Mouse (Mus musculus): Measurements from ENCODE around the gene Ube3a. TPM values are rescaled to one million over a fixed set of nuclear protein-coding genes. Genes with fewer than 3 reads are reported as not detected.

Gene Ube3a
- total RNA-seq (2014; rRNA removed) (56.2 and 59.8 TPM in 2 replicates), polyA plus RNA-seq (2012; rRNA removed) (59.5 and 64.1 TPM in 2 replicates)

DNA sequence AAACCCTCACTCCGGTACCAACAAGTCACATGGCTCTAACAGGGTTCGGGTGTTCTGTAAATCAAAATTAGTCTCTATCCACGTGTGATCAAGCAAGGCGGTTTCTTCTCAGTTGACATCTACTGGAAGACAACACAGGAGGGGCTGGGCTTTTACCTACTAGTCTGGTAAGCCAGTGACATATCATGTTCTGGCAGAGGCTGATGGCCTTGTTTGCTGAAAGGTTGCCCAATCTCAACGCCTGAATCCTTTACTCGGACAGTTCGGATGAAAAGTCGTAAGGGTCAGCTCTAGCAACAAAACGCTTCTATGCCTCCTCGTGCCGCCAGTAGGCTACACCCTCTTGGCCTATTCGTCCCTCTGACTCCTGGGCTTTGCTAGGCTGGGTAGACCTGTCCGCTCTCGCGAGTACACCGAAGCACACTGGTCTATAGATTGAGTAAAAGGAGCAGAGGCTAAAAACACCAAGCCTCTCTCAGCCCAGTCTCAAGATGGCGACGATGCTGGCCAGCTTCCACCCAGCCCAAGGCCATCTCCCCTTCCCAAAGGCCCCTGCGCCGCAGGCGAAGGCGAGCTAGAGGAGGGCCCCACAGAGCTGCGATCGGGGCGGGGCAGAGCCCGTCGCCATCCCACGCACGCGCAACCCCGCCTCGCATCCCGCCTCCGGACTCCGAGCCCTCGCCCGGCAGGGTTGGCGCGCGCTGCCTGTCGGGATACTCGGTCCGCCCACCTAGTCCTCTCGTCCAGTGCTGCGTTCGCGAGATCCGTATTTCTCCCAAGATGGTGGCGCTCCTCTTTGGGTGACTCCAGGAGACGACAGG, at the start of gene Ube3a:
Gene Ube3a, plus strand, starts transcription at position 706 of the 821 bp plus-strand sequence.
- Histone ChIP-seq H3K79me2 (ENCODE audit: control insufficient read depth, insufficient read depth, low read length) (peaks cover 10% of the 10 kb centered on the region), H3K9ac (ENCODE audit: low read depth, low read length) (peak within 1 kb of the TSS; percentile 88), H3K27ac (replicated peaks; ENCODE audit: insufficient read depth, low read depth, low read length) (peak within 1 kb of the TSS; percentile 86), H3K27me3 (ENCODE audit: control insufficient read depth, insufficient read depth, low read length) (no peaks in the 10 kb centered on the region), H3K4me3 (ENCODE audit: insufficient read depth, low read depth, low read length) (peak within 1 kb of the TSS; percentile 83), H3K36me3 (ENCODE audit: control insufficient read depth, insufficient read depth, low read length) (no peaks in the 10 kb centered on the region), H3K4me1 (ENCODE audit: control insufficient read depth, insufficient read depth, low read length) (peaks cover 5% of the 10 kb centered on the region; the same call in 1 of the 2 replicates)
- under 1% methylated on average over 50 of the region's 50 CpGs for WGBS
- DNase-seq (ENCODE audit: extremely low read depth, low read depth, low spot score): peak; percentile 97
- peak; percentile 62 for TF ChIP-seq POLR2A (IDR thresholded peaks at IDR 0.05; ENCODE audit: extremely low read depth, insufficient read depth, low read length)
- 0 out of 2 replicates have a peak, but pooled peaks have one; percentile 18 for TF ChIP-seq CTCF (IDR thresholded peaks at IDR 0.05; ENCODE audit: low read depth, low read length)

DNA sequence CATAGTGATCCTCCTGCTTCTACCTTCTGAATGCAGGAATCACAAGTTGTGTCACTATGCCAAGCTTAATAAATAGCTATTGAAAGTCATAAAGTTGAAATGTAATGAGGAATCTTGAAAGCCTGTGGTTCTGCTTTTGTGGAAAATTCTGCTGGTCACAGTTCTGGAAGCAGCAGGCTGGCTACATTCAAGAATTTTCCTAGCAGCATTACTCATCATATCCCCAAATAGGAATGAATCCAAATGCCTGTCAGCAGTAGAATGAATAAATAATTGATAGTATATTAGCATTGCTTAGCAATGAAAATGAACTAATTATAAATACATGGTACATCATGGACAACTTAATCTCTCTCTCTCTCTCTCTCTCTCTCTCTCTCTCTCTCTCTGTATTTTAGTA, 35.7 kb upstream of the Ube3a start:
- TF ChIP-seq POLR2A (IDR thresholded peaks at IDR 0.05; ENCODE audit: extremely low read depth, insufficient read depth, low read length): no peak
- TF ChIP-seq CTCF (IDR thresholded peaks at IDR 0.05; ENCODE audit: low read depth, low read length): no peak
- Histone ChIP-seq H3K9ac (ENCODE audit: low read depth, low read length) (no peak overlapping the region), H3K36me3 (ENCODE audit: control insufficient read depth, insufficient read depth, low read length) (no peaks in the 10 kb centered on the region), H3K79me2 (ENCODE audit: control insufficient read depth, insufficient read depth, low read length) (no peaks in the 10 kb centered on the region), H3K4me3 (ENCODE audit: insufficient read depth, low read depth, low read length) (no peak overlapping the region), H3K4me1 (ENCODE audit: control insufficient read depth, insufficient read depth, low read length) (no peaks in the 10 kb centered on the region), H3K27me3 (ENCODE audit: control insufficient read depth, insufficient read depth, low read length) (no peaks in the 10 kb centered on the region), H3K27ac (replicated peaks; ENCODE audit: insufficient read depth, low read depth, low read length) (no peak overlapping the region)
- no peak for DNase-seq (ENCODE audit: extremely low read depth, low read depth, low spot score)

- 77% methylated on average over 1 of the region's 1 CpGs for WGBS
- no peak for TF ChIP-seq CTCF (IDR thresholded peaks at IDR 0.05; ENCODE audit: low read depth, low read length)
- no peak for TF ChIP-seq POLR2A (IDR thresholded peaks at IDR 0.05; ENCODE audit: extremely low read depth, insufficient read depth, low read length)
- Histone ChIP-seq H3K27ac (replicated peaks; ENCODE audit: insufficient read depth, low read depth, low read length) (no peak overlapping the region), H3K27me3 (ENCODE audit: control insufficient read depth, insufficient read depth, low read length) (peaks cover 3% of the 10 kb centered on the region; the same call in 1 of the 2 replicates), H3K4me3 (ENCODE audit: insufficient read depth, low read depth, low read length) (no peak overlapping the region), H3K9ac (ENCODE audit: low read depth, low read length) (no peak overlapping the region), H3K36me3 (ENCODE audit: control insufficient read depth, insufficient read depth, low read length) (no peaks in the 10 kb centered on the region), H3K4me1 (ENCODE audit: control insufficient read depth, insufficient read depth, low read length) (no peaks in the 10 kb centered on the region), H3K79me2 (ENCODE audit: control insufficient read depth, insufficient read depth, low read length) (no peaks in the 10 kb centered on the region)
- no peak for DNase-seq (ENCODE audit: extremely low read depth, low read depth, low spot score)
Observed at GRCm38 (mm10) chr7:59214911-59215310, 13.6 kb upstream of the Ube3a start.

GRCm38 (mm10) chr7:59221244-59221643, 7.3 kb upstream of the Ube3a start:
- Histone ChIP-seq H3K4me3 (ENCODE audit: insufficient read depth, low read depth, low read length) (no peak overlapping the region), H3K27ac (replicated peaks; ENCODE audit: insufficient read depth, low read depth, low read length) (no peak overlapping the region), H3K36me3 (ENCODE audit: control insufficient read depth, insufficient read depth, low read length) (no peaks in the 10 kb centered on the region), H3K79me2 (ENCODE audit: control insufficient read depth, insufficient read depth, low read length) (no peaks in the 10 kb centered on the region), H3K27me3 (ENCODE audit: control insufficient read depth, insufficient read depth, low read length) (no peaks in the 10 kb centered on the region), H3K9ac (ENCODE audit: low read depth, low read length) (no peak overlapping the region), H3K4me1 (ENCODE audit: control insufficient read depth, insufficient read depth, low read length) (no peaks in the 10 kb centered on the region)
- TF ChIP-seq POLR2A (IDR thresholded peaks at IDR 0.05; ENCODE audit: extremely low read depth, insufficient read depth, low read length) (no peak), CTCF (IDR thresholded peaks at IDR 0.05; ENCODE audit: low read depth, low read length) (no peak)
- no peak for DNase-seq (ENCODE audit: extremely low read depth, low read depth, low spot score)
- WGBS: 100% methylated on average over 1 of the region's 1 CpGs

DNA sequence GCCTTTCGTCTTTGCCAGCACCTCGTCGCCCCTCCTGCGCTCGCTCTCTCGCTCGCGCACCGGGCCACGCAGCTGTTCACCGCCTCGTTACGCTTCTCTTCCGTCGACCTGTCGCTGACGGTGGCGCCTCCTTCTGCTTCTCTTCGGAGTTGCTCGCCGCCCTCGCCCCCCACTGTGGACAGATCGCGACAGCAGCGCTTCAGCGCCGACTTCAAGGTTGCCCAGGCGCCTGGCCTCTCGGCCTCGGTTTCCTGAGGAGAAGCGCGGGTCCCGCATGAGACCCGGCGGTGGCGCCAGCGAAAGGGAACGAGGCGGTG, 274 bp downstream of the Ube3a start:
- no peak for DNase-seq (ENCODE audit: extremely low read depth, low read depth, low spot score)
- no peak for TF ChIP-seq POLR2A (IDR thresholded peaks at IDR 0.05; ENCODE audit: extremely low read depth, insufficient read depth, low read length)
- peak; percentile 51 for TF ChIP-seq CTCF (IDR thresholded peaks at IDR 0.05; ENCODE audit: low read depth, low read length)
- peak overlapping the region; percentile 86 for H3K27ac ChIP-seq (replicated peaks; ENCODE audit: insufficient read depth, low read depth, low read length)
- peak overlapping the region; percentile 83 for H3K4me3 ChIP-seq (ENCODE audit: insufficient read depth, low read depth, low read length)
- no peaks in the 10 kb centered on the region for H3K36me3 ChIP-seq (ENCODE audit: control insufficient read depth, insufficient read depth, low read length)
- WGBS: under 1% methylated on average over 38 of the region's 39 CpGs
- peaks cover 10% of the 10 kb centered on the region for H3K79me2 ChIP-seq (ENCODE audit: control insufficient read depth, insufficient read depth, low read length)
- peak overlapping the region; percentile 88 for H3K9ac ChIP-seq (ENCODE audit: low read depth, low read length)
- H3K27me3 ChIP-seq (ENCODE audit: control insufficient read depth, insufficient read depth, low read length): no peaks in the 10 kb centered on the region
- peaks cover 5% of the 10 kb centered on the region; the same call in 1 of the 2 replicates for H3K4me1 ChIP-seq (ENCODE audit: control insufficient read depth, insufficient read depth, low read length)

Data from liver, adult 2 months (tissue).